8 mouse cellular contexts compared by ENCODE assay signal in the genomic region with DNA sequence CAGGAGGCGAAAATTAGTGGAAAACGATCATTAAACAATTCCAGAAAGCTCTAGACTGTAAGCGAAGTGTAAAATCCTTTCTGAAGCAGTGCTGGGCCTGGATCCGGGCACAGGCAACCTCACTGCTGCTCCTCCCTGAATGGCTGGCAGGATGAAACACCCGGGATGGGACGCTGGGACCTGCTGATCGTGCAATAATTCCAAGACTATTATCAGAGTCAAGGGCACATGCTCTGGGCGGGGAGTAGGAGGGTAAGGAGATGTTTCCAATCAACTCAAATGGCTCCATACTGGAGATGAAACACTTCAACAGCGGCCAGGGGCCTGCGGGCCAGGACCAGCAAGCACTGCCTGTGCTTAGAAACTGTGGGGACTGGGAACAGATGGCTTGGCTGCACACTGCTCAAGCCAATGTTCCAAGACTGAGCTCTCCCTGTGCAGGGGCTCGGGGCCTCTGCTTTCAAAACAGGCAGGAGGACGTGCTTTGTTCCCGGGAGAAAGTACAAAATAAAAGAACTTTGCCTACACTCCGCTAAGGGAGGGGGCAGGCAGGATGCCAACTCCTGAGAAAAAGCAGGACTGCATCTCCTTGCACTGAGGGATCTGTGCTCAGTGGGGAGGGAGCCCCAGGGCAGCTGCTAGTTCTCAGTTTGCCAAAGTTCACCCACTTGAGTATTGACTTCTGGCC.
DNase-seq lines count a peak whose midpoint lies in the region.

No protein-coding gene starts in this region.

- peak; percentile 90 for DNase-seq in adipocyte (ENCODE audit: low spot score)
- DNase-seq in cerebellum, postnatal 14 days = peak; percentile 75 to 81
- DNase-seq in frontal cortex, postnatal 10 days (ENCODE audit: low spot score in 2 of 2) = peak; percentile 36 to 65
- peak; percentile 66 for DNase-seq in heart, postnatal 4 days
- peak; percentile 63 to 77 for DNase-seq in layer of hippocampus, adult 8-10 months (ENCODE audit: low spot score in 2 of 2)
- peak; percentile 60 for DNase-seq in lung, postnatal 36 days
- DNase-seq in right cerebral cortex, postnatal 4 days = peak; percentile 59
- DNase-seq in yolk sac, embryonic 10.5 days (ENCODE audit: low spot score) = no peak
